Mouse (Mus musculus): ENCODE results near the gene Hist1h2ab.

The Hist1h2ab gene

GRCm38 (mm10) chr13:23738677-23739068, 12.3 kb upstream of the Hist1h2ab start, which contains the start of gene Hist1h1c:
Gene Hist1h1c (plus strand): TSS chr13:23738808.
- DNase-seq (ENCODE audit: low spot score), result peak; percentile 96

- peak; percentile 93 for DNase-seq (ENCODE audit: low spot score)
These were observed 11.6 kb upstream of the Hist1h2ab start for GRCm38 (mm10) chr13:23739069-23739921.

- no peak for DNase-seq (ENCODE audit: low spot score)
These were observed 11.0 kb upstream of the Hist1h2ab start for GRCm38 (mm10) chr13:23739922-23740252.

GRCm38 (mm10) chr13:23740256-23740840, 10.6 kb upstream of the Hist1h2ab start:
- DNase-seq (ENCODE audit: low spot score), result no peak

GRCm38 (mm10) chr13:23740910-23741309, 10.0 kb upstream of the Hist1h2ab start:
- DNase-seq (ENCODE audit: low spot score), result no peak

- DNase-seq (ENCODE audit: low spot score), result no peak
These were observed 8.9 kb upstream of the Hist1h2ab start for GRCm38 (mm10) chr13:23742007-23742406.

GRCm38 (mm10) chr13:23743215-23743614, 7.7 kb upstream of the Hist1h2ab start:
- DNase-seq (ENCODE audit: low spot score), result no peak

GRCm38 (mm10) chr13:23743963-23744362, 7.0 kb upstream of the Hist1h2ab start:
- DNase-seq (ENCODE audit: low spot score), result no peak

GRCm38 (mm10) chr13:23744421-23745380, 6.2 kb upstream of the Hist1h2ab start:
- DNase-seq (ENCODE audit: low spot score), result no peak

GRCm38 (mm10) chr13:23745381-23746161, 5.4 kb upstream of the Hist1h2ab start, which contains the start of gene Hist1h3c:
Gene Hist1h3c (minus strand): TSS chr13:23745602.
- DNase-seq (ENCODE audit: low spot score), result peak; percentile 84

- DNase-seq (ENCODE audit: low spot score), result peak; percentile 86
These were observed 4.5 kb upstream of the Hist1h2ab start, which contains the start of gene Hist1h2bb for GRCm38 (mm10) chr13:23746201-23747080. Gene Hist1h2bb (plus strand): TSS chr13:23746734.

GRCm38 (mm10) chr13:23747081-23747891, 3.6 kb upstream of the Hist1h2ab start:
- no peak for DNase-seq (ENCODE audit: low spot score)

GRCm38 (mm10) chr13:23747892-23748288, 3.0 kb upstream of the Hist1h2ab start:
- DNase-seq (ENCODE audit: low spot score), result no peak

- DNase-seq (ENCODE audit: low spot score), result no peak
These were observed 1.3 kb upstream of the Hist1h2ab start for GRCm38 (mm10) chr13:23749563-23750121.

- peak; percentile 48 for DNase-seq (ENCODE audit: low spot score)
These were observed 591 bp downstream of the Hist1h2ab start for GRCm38 (mm10) chr13:23751478-23751956.

GRCm38 (mm10) chr13:23752067-23752741, 1.3 kb downstream of the Hist1h2ab start, which contains the start of gene Hist1h3b:
Gene Hist1h3b (plus strand): TSS chr13:23752267.
- DNase-seq (ENCODE audit: low spot score), result peak; percentile 85

GRCm38 (mm10) chr13:23752742-23753172, 1.8 kb downstream of the Hist1h2ab start:
- peak; percentile 46 for DNase-seq (ENCODE audit: low spot score)
